Mouse (Mus musculus): ENCODE measurements around the gene Ppp4c.

DNA sequence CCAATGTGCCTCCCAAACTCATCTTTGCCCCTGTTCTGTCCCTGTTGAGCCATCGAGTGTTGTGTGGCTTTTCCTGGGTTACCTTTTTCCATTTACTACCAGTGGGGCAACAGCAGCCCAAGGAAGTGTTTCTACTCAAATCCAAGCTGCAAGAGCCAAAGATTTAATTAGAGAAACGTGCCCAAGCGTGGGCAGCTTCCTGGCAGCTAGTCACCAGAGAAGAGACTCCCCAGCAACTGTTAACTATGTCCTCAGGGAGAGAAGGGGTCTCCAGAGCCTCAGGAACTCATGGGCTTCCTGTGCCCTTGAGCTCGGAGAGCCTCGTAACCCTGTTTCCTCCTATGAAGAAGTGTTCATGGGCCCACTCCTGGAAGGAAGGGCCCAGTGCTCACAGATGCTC is 51.3 kb downstream of the Ppp4c start:
- TF ChIP-seq CTCF (IDR thresholded peaks at IDR 0.05; ENCODE audit: extremely low read depth, insufficient read depth, insufficient read length, insufficient replicate concordance) (no peak), POLR2A (IDR thresholded peaks at IDR 0.05; ENCODE audit: low read depth, low read length) (no peak)

Measured in spleen, adult 2 months (tissue).